Mouse (Mus musculus): Measurements from ENCODE around the gene Cc2d1a. TPM values are rescaled to one million over a fixed set of nuclear protein-coding genes. Genes with fewer than 3 reads are reported as not detected.

Gene Cc2d1a
- polyA plus RNA-seq, 1 experiment from 2014 or later, result 28.2 TPM

MicroRNA genes within 50 kb of the gene (microRNA counts, 519-probe panel; counts per million panel counts)
- microRNA mmu-miR-181c (3,237 counts per million, percentile 75 among the panel's probes with 10 or more counts), microRNA mmu-miR-709 (2,580 counts per million, percentile 62 among the panel's probes with 10 or more counts)

Small RNAs within 50 kb of the gene (microRNA-seq; reads per million reads assigned to microRNA genes)
- gene Gm25110 (not detected), gene Mir181c (8,999 reads per million, percentile 94 among the genes with 10 or more reads in this experiment), gene Mir181d (5,626 reads per million, percentile 90 among the genes with 10 or more reads in this experiment), gene Mir709 (not detected)

Other genes starting within 250 kb of the Cc2d1a start
- 30.5 and 31.6 TPM in 2 replicates for gene Adgrl1, start 247.8 kb downstream of the Cc2d1a start, polyA plus RNA-seq (2015; fragmentation: Nextera tagmentation; extraction: Ambion mirVana)
- gene Gm10644, start 192.7 kb downstream of the Cc2d1a start, polyA plus RNA-seq (2015; fragmentation: Nextera tagmentation; extraction: Ambion mirVana), result 0.55 and 0.63 TPM in 2 replicates
- gene Asf1b, start 192.4 kb downstream of the Cc2d1a start, polyA plus RNA-seq (2015; fragmentation: Nextera tagmentation; extraction: Ambion mirVana), result 58.0 and 61.3 TPM in 2 replicates
- 148 and 159 TPM in 2 replicates for gene Prkaca, start 174.9 kb downstream of the Cc2d1a start, polyA plus RNA-seq (2015; fragmentation: Nextera tagmentation; extraction: Ambion mirVana)
- 14.5 and 15.8 TPM in 2 replicates for gene Samd1, start 150.3 kb downstream of the Cc2d1a start, polyA plus RNA-seq (2015; fragmentation: Nextera tagmentation; extraction: Ambion mirVana)
- gene 1700067K01Rik, start 146.4 kb downstream of the Cc2d1a start, polyA plus RNA-seq (2015; fragmentation: Nextera tagmentation; extraction: Ambion mirVana), result 0.73 and 1.6 TPM in 2 replicates
- 0.59 TPM in 1 of 2 replicates, not detected in the other for gene 2210011C24Rik, start 135.8 kb downstream of the Cc2d1a start, polyA plus RNA-seq (2015; fragmentation: Nextera tagmentation; extraction: Ambion mirVana)
- gene Palm3, start 126.5 kb downstream of the Cc2d1a start, polyA plus RNA-seq (2015; fragmentation: Nextera tagmentation; extraction: Ambion mirVana), result 6.9 and 8.5 TPM in 2 replicates
- gene Il27ra, start 105.3 kb downstream of the Cc2d1a start, polyA plus RNA-seq (2015; fragmentation: Nextera tagmentation; extraction: Ambion mirVana), result 0.66 and 1.0 TPM in 2 replicates
- gene Rln3, start 102.9 kb downstream of the Cc2d1a start, polyA plus RNA-seq (2015; fragmentation: Nextera tagmentation; extraction: Ambion mirVana), result not detected in 2 replicates
- gene Gm10643, start 82.8 kb downstream of the Cc2d1a start, polyA plus RNA-seq (2015; fragmentation: Nextera tagmentation; extraction: Ambion mirVana), result 1.6 and 2.0 TPM in 2 replicates
- 8.7 and 10.1 TPM in 2 replicates for gene Rfx1, start 81.1 kb downstream of the Cc2d1a start, polyA plus RNA-seq (2015; fragmentation: Nextera tagmentation; extraction: Ambion mirVana)
- 10.8 and 12.2 TPM in 2 replicates for gene Dcaf15, start 43.2 kb downstream of the Cc2d1a start, polyA plus RNA-seq (2015; fragmentation: Nextera tagmentation; extraction: Ambion mirVana)
- gene Podnl1, start 21.9 kb downstream of the Cc2d1a start, polyA plus RNA-seq (2015; fragmentation: Nextera tagmentation; extraction: Ambion mirVana), result 1.6 and 2.0 TPM in 2 replicates
- 1.4 and 1.8 TPM in 2 replicates for gene 4930432K21Rik, start 89 bp upstream of the Cc2d1a start, polyA plus RNA-seq (2015; fragmentation: Nextera tagmentation; extraction: Ambion mirVana)
- 2.9 and 5.2 TPM in 2 replicates for gene Nanos3, start 37.3 kb upstream of the Cc2d1a start, polyA plus RNA-seq (2015; fragmentation: Nextera tagmentation; extraction: Ambion mirVana)
- 19.6 and 22.6 TPM in 2 replicates for gene Zswim4, start 89.1 kb upstream of the Cc2d1a start, polyA plus RNA-seq (2015; fragmentation: Nextera tagmentation; extraction: Ambion mirVana)
- gene D8Ertd738e, start 101.8 kb upstream of the Cc2d1a start, polyA plus RNA-seq (2015; fragmentation: Nextera tagmentation; extraction: Ambion mirVana), result 318 and 344 TPM in 2 replicates
- gene Mri1, start 109.4 kb upstream of the Cc2d1a start, polyA plus RNA-seq (2015; fragmentation: Nextera tagmentation; extraction: Ambion mirVana), result 62.4 and 69.8 TPM in 2 replicates
- gene Ccdc130, start 122.4 kb upstream of the Cc2d1a start, polyA plus RNA-seq (2015; fragmentation: Nextera tagmentation; extraction: Ambion mirVana), result 21.6 and 22.2 TPM in 2 replicates
- 10.9 and 12.2 TPM in 2 replicates for gene Cacna1a, start 240.5 kb upstream of the Cc2d1a start, polyA plus RNA-seq (2015; fragmentation: Nextera tagmentation; extraction: Ambion mirVana)

Measured in embryonic facial prominence, embryonic 13.5 days (tissue).